Mouse (Mus musculus) activated CD4-positive, CD25-positive, alpha-beta regulatory T cell, adult 9 weeks (primary cell): ENCODE results near the gene Olfr1484. TPM values are rescaled to one million over a fixed set of nuclear protein-coding genes. Genes with fewer than 3 reads are reported as not detected.

Source experiments
- polyA plus RNA-seq: library from polyadenylated mRNA; unstranded; fragments of 100-300 nt; shearing (Covaris generic); gene quantifications from one replicate; pipeline ENCODE4 v1.2.1, GENCODE M21; 2017

The Olfr1484 gene
- not detected for polyA plus RNA-seq

GRCm38 (mm10) chr19:13583211-13583610 lies at the start of gene Olfr1484:
Gene Olfr1484, plus strand, starts transcription at chr19:13583511.

GRCm38 (mm10) chr19:13617075-13617474 lies 33.8 kb downstream of the Olfr1484 start, which contains the start of gene Olfr1487:
Gene Olfr1487, plus strand, starts transcription at chr19:13617375.

GRCm38 (mm10) chr19:13631321-13631720 lies 48.0 kb downstream of the Olfr1484 start, which contains the start of gene Olfr1489:
Gene Olfr1489, plus strand, starts transcription at chr19:13631621.

Other genes starting within 250 kb of the Olfr1484 start
- not detected for gene Olfr1466, start 244.6 kb upstream of the Olfr1484 start, polyA plus RNA-seq
- not detected for gene Olfr1467, start 221.3 kb upstream of the Olfr1484 start, polyA plus RNA-seq
- gene Olfr1469, start 175.7 kb upstream of the Olfr1484 start, polyA plus RNA-seq, result not detected
- not detected for gene Olfr1471, start 140.1 kb upstream of the Olfr1484 start, polyA plus RNA-seq
- not detected for gene Olfr1472, start 127.4 kb upstream of the Olfr1484 start, polyA plus RNA-seq
- not detected for gene Olfr1474, start 113.9 kb upstream of the Olfr1484 start, polyA plus RNA-seq
- not detected for gene Olfr1475, start 103.3 kb upstream of the Olfr1484 start, polyA plus RNA-seq
- gene Olfr1477, start 83.0 kb upstream of the Olfr1484 start, polyA plus RNA-seq, result not detected
- gene Olfr1480, start 55.6 kb upstream of the Olfr1484 start, polyA plus RNA-seq, result not detected
- not detected for gene Olfr1487, start 33.9 kb downstream of the Olfr1484 start, polyA plus RNA-seq
- gene Olfr1489, start 48.1 kb downstream of the Olfr1484 start, polyA plus RNA-seq, result not detected
- gene Olfr1490, start 67.6 kb downstream of the Olfr1484 start, polyA plus RNA-seq, result not detected
- gene Olfr1491, start 113.8 kb downstream of the Olfr1484 start, polyA plus RNA-seq, result not detected
- gene Olfr1493-ps1, start 139.8 kb downstream of the Olfr1484 start, polyA plus RNA-seq, result not detected
- not detected for gene Olfr1494, start 156.2 kb downstream of the Olfr1484 start, polyA plus RNA-seq
- gene Olfr1495, start 181.1 kb downstream of the Olfr1484 start, polyA plus RNA-seq, result not detected
- gene Olfr1496, start 194.4 kb downstream of the Olfr1484 start, polyA plus RNA-seq, result not detected
- not detected for gene Olfr1497, start 214.7 kb downstream of the Olfr1484 start, polyA plus RNA-seq
- not detected for gene Olfr1499, start 235.9 kb downstream of the Olfr1484 start, polyA plus RNA-seq
- not detected for gene Olfr1500, start 247.0 kb downstream of the Olfr1484 start, polyA plus RNA-seq